Mouse (Mus musculus) right cerebral cortex, postnatal 4 days (tissue): ENCODE measurements around the gene Iqsec3.
A peak's percentile ranks its signal among the peaks of the same experiment; 100 is the strongest.

Experiments used
- DNase-seq: peaks from one replicate; pipeline ENCODE4 v3.0.0-alpha.2; 2022

Gene Iqsec3

GRCm38 (mm10) chr6:121473093-121473821, at the start of gene Iqsec3:
TSS of gene Iqsec3 (minus strand) at chr6:121473678.
- DNase-seq: peak; percentile 87

DNA sequence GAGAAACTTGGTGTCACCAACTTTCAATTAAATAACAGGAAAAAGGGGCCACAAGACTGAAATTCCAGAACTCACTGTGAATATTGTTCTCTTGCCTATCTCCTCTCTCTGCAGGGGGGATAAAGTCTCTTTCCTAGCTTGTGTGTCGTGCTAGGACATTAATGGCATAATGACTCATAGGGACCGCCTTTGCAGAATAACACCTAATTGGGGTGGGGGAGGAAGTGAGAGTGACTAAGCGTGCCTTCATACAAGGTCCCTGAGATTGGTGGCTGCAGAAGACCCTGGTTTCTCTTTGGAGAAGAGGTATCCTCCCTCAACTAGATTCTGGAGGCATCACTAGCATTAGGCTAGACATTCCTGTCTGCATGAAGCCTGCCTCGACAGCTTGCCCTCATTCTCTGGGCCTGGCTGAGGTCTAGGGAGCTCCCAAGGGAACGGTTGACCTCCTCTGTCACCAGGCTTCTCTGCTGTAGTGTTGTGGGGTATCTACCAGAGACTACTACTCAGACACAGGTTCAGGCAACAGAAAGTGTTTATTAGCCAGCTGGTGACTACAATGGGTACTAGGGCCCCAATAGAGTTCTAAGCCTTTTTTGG, 48.7 kb upstream of the Iqsec3 start:
- no peak for DNase-seq

DNA sequence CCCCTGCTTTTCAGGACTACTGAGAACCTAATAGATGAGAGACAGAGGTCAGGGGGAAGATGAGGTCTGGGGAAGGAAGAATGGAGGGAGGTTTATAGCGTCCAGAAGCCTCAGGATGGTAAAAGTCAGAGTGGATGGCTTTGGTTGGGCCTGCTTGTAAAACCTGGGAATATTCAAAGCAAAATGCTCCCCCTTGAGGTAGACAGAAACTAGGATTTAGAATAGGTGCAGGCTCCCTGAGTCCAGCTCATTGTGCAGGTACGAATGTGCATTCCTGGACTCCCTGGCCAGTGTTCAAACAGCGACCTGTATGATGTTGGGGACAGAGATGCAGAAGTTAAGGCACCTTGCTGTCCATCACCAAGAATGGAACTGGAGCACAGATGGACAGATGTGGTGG, 47.6 kb upstream of the Iqsec3 start:
- no peak for DNase-seq

DNA sequence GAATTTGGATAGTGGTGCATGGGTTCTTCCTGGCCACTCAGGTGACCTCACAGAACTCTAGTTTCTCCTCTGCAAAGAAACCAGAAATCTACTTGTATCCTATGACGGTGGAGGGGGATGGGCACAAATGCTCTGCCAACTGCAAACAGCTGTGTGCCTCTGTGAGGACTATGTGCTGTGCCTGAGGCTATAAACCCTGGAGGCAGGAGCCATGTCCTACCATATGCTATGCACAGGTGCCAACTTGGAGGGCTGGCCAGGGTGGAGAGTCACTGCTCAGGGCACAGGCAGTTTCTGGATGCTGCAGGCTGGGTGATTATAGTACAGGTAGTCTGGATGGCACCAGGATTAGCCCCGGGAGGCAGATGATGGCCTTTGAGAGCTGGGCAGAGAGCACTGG, 46.4 kb upstream of the Iqsec3 start:
- no peak for DNase-seq

DNA sequence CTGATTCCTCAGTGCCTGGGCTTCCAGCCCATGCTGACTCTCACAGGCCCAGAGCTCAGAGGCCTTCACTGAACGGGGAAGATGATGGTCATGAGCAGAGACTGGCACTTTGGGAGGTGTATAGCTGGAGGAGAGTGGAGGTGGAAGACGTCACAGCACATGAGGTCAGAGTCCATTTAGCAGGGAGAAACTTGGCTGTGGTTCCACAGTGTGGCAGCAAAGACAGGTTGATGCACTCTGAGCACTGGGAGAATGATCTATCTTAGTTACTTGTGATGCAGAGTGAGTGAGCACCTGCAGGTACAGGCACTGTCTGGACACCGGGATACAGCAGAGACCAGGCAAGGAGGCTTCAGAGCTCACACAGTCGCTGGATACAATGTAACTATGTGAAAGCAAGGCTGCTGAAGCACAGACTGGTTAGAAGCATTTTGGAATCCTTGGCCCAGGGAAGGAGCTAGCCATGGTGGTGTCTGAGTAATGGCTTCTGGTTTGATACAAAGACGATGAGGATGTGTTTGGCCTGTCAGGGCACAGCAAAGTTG, 45.9 kb upstream of the Iqsec3 start:
- no peak for DNase-seq

DNA sequence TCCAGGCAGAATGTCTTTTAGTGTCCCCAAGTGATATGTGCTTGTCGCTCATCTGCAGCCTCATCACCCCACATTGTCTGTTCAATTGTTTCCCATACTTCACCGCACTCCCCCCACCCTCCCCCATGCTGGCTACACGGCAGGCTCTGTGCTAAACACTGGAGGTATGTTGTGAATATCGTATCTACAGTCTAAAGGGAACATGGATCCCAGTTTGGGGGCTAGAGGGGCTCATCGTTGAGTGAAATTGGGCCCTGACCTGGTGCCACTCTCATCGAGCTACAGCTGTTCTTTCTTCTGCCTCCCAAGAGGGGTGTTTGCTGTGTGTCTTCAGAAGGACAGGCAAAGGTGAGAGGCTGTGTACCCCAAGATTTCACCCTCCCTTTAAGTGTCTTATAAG, 44.2 kb upstream of the Iqsec3 start:
- no peak for DNase-seq

DNA sequence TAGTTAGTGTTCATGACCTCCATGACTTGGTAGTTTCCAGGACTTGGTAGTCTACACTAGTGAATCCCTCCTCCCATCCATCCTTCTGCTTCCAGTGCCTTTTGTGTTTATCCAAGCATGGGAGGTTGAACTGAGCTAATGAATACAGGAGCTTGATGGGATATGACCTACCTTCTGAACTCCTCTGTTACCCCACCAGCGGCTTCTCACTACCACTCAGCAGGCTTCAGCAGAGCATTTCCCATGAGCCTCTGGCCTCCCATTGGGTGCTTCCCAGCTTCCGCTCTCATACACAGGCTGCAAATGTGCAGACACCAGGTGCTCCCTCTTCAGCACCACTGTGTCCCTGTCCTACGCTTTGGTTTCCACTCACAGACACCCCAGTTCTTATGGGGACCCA, 36.9 kb upstream of the Iqsec3 start:
- no peak for DNase-seq

- no peak for DNase-seq
These were observed 36.4 kb upstream of the Iqsec3 start for GRCm38 (mm10) chr6:121509871-121510270.

GRCm38 (mm10) chr6:121508266-121508665, 34.8 kb upstream of the Iqsec3 start:
- DNase-seq: no peak

DNA sequence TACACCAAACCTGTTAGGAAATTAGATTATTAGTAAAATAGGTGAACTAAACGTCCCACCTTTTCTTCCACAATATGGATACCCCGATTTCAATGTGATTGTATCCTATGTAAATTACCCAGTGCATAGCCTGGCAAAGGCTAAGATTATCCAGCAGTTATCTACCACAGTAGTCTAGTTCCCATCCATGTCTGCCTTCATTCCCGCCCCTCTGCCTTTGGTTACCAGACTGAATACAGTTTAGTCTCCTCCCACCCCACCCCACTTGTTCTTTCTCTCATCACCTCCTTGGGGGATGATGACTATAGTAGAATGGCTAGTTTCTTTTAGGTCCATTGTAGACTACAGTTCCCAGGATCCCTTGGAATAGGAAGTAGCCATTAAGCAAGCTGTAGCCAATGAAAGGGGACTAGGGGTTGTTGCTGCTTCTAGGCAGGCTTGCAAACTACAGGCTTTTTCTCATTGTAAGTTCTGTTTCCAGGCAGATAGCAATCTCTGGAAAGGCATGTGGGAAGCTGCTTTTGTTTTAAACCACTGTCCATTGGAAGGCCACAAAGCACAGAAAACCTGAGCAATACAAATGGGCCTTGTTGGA, 27.7 kb upstream of the Iqsec3 start:
- DNase-seq: no peak

DNA sequence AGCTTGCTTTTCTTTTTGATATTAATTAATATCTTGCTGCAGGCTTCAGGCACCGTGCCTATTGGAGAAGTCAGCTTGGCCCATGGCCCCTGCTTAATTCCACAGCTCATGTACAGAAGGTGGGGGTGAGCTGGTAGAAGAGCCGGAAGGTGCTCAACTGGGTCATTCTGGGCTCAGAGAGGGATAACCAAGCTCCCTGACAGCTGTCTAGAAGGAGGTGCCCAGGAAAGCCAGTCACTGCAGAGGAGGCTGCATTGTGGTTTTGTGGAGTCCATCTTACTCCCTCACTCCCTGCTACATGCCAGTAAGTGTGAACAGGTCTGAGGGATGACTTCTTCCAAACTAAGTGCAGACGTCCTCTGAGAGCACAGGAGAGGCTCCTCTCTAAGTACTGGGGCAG, 26.4 kb upstream of the Iqsec3 start:
- DNase-seq: no peak

DNA sequence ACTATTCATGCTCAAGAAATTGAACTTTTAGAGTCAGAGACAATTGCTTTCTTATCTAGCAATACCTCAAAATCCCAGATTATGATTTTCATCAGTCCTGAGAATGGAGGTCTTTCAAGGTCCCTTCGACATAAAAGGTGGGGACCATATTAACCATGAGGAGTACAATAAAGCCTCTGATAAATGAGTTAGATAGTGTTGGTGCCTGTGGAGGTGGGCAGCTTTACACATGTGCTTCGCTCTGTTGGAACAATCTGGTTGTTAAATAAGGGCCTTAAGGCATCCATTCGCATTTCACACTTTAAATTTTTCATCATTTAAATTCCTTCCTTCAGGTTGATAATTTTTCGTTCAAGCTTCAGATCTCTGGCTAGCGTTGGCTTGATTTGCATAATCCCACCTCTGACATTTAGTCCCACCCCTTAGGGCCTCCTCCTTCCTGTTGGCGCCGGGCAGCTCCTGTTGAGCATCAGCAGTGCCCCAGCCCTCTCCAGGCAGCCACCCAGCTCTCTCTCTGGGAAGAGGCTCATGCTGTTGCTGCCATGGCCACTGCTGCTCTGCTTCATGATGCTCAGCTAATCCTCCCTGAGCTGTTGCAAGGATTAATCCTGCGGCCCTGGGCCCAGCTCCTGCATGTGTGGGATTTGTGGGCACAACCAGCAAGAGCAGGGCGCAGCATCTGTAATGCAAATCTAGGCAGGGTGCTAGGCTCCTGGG, 25.5 kb upstream of the Iqsec3 start:
- peak; percentile 21 for DNase-seq

DNA sequence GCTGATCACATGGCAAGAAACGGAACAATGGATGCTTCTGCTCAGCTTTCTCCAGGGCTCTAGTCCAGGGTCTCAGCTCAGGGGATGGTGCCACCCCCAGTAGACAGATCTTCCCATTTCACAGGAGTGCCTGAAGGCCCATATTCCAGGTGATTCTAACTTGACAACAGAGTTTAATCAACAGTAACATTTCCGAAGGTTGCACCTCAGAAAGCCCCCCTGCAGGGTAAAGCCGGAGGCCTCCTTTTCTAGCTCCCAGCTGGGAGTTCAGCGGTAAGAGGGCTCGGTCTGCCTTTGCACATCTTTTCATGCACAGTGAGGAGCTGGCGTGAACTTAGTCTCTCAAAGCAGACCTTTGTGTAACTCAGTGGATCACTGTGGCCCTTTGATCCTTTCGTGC, 22.1 kb upstream of the Iqsec3 start:
- DNase-seq: no peak

GRCm38 (mm10) chr6:121495026-121495425, 21.5 kb upstream of the Iqsec3 start:
- no peak for DNase-seq

DNA sequence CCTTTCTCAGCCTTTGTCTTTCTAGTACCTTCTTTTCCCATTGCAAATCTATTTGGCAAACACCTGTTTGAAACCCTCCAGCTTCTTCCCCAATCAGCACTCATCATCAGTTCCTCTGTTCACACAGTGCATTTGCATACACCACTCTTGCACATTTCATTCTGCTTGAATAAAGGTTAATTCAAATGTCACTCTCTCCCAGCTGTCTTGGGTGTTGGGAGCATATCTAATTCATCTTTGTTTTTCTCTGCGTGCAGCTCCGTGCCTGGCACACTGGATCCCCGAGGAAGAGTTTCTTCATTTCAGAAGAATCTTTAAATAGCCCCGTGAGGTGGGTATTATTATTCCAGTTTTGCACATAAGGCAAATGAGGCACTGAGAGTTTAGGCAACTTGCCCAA, 20.8 kb upstream of the Iqsec3 start:
- DNase-seq: no peak

DNA sequence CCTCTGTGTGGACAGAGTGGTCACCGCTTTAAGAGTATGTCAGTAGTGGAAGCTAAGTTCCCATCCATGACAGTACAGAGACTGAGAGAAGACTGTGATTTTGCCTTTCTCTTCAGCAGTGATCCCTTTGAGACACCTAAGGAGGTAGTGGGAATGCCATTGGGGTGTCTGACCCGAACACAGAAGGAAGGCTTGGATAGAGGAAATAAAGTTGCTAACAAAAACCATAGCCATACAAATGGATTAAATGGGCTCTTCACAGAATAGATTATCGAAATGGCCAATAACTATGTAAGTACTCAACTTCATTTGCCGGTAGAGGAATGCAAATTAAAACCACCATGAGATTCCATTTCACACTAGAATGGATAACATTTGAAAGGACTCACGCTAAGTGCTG, 17.9 kb upstream of the Iqsec3 start:
- no peak for DNase-seq

- DNase-seq: no peak
These were observed 1.2 kb downstream of the Iqsec3 start for GRCm38 (mm10) chr6:121472273-121472672.

GRCm38 (mm10) chr6:121468235-121468634, 5.2 kb downstream of the Iqsec3 start:
- DNase-seq: peak; percentile 56

DNA sequence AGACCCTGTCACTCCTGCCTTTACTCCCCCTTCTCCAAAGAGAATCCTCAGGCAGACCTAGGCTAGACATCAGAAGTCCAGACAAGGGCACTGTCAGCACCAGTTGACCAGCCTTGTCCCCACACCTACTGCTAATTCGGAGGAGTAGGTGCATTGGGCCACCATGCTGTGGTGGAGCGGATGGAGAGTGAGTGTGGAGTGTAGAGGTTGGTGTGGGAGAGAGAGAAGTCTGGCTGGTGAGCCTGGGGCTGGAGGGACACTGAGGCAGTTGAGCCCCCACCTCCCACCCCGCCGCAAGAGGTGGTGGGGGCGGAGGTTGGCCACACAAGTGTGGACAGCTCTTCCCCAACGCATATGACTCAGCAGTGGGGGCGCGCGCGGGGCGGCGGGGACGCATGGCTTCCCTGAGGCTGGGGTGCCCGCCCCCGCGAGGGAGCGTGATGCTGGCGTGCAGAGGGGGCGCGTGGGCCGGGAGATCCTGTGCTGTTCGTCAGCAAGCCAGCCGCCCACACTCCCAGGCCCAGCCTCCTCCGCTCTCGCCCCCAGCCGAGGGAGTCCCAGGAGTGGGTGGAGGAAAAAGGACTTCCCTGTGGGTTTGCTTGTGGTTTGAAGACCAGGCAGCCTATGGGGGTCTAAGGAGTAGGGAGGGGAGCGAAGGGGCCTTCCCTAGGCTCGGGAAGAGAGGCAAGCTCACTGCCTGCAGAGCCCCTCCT, 10.7 kb downstream of the Iqsec3 start:
- DNase-seq: peak; percentile 34

DNA sequence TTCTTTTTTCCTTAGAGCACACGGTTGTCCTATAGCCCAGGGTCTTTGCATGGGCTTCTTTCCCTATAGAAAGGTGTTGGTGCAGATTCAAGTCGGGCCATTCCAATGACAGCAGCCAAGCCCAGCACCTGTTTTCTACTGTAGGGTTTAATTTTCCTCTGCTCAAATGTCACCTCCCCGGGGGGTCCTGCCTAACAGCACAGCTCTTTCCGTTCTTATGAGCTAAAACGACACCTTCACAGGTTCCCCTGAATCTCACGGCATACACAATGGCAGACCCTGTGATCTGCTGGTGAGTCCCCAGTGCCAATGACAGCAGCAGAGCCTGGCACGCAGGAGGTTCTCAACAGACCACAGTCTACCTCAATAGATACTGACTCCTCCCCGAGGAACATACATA, 16.1 kb downstream of the Iqsec3 start:
- no peak for DNase-seq

DNA sequence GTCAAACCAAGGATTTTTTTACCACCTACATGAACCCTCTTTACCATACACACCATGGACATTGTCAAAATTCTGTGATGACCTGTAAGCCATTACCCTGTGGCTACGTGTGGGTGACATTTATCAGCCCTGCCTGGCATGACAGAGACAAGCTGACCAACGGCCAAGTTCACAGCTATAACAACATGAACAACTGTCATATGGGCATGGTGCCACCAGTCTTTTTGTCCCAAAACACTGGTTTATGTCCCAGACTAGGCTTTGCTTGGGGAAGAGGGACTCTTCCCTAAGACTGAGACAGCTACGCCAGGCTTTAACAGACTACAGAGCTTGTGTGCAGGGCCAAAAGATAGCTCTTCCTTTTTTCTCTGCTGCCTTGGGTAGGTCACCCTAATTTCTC, 16.8 kb downstream of the Iqsec3 start:
- DNase-seq: no peak

DNA sequence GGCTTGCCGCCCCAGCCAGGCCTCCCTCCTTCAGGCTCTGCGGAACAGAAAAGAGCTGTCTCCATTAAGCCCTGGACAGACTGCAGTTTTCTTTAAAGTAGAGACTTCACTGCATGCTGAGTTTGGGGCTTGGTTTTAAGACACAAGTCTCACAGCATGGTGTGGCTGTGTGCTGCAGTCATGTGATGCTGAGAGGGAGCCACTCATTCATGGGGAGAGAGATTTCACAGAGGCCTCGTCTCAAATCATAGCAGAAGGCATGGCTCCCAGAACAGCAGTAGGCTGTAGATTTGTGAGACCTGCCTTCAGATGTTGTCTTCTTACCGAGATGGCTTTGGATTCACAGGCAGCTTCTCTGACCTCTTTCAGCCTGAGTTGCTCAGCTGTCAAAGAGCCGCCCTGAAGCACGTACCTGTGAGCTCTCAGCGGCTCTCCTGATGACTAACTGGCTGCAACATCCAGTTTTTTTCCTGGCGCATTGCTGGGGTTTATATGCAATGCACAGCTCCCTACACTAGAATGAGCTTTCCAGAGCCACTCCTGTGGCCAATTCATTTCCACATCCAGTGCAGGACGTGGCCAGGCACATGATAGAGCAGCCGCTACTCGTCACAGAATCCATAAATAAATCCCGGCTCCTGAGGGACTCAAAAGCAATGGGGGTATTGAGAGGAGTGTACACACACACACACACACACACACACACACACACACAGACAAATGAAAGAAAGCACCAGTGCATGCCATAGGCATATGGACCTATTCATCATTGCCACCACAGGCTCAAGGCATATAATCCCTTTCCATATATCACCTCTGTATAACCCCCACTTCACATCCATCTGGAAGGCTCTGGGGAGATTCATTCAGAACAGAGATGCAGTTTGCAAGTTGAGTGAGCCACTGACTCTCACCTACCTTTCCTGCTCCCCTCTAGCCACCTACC, 18.7 kb downstream of the Iqsec3 start:
- DNase-seq: peak; percentile 28
